Mouse (Mus musculus): ENCODE data around the gene Igsf9b. TPM values are rescaled to one million over a fixed set of nuclear protein-coding genes. Genes with fewer than 3 reads are reported as not detected.

Gene Igsf9b
- total RNA-seq, 2 experiments from 2014 or later: 3.8 to 4.9 TPM

DNA sequence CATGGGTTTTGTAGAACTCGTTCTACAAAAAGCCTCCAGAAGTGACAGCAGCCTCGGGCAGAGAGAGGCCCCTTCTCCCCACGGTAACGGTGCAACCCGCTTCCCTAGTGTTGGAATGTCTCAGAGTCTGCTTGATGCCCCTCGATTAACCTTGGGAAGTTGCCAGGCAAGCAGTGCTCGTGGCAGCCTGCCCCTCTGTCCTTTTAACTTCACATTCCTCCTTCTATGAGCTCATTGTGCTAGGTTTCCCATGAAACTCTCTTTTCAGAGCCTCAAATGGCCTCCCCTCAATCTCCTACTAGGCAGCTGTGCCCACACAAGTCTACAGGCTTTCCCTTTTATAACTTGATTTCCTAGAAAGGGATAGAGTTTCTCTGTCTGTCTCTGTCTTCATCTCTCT, 10.6 kb upstream of the Igsf9b start:
- DNase-seq: no peak
- intact Hi-C loops (cut with DNase I): loop anchor here (5.0 kb wide), 1 partner anchor 96 kb away; no protein-coding TSS in a partner anchor

DNA sequence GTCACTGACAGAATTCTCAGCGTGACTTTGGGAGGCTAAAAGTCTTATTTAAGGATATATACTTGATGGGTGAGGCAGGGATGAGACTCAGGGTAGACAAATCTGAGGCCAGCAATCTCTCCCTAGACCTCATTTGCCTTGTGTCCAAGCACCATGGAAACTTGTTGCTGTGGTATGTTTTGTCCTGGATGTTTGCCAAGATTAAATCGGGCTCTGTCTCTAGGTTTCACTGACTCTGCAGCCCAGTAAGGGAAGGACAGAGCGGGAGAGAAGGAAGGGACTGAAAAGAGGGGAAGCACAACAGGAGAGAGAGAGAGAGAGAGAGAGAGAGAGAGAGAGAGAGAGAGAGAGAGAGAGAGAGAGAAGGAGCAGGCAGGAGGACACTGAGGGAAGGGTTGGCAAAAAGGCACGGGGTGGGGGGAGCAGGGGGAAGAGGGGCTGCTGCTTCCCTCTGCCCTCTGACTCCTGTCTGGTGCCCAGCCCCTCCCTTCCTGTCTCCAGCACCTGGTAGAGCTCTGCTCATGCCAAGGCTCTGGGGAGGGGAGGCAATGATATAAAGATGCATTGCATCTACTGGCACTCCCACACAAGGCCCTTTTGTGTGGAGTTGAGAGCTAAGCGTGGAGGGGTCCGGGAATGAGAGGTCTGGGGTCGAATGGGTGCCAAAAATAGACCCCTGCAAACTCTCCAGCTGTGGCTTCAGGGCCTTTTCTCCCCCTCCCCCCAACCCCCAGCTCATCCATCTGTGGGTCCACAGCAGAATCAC, 9.3 kb upstream of the Igsf9b start:
- intact Hi-C loops (cut with DNase I): loop anchor here (5.0 kb wide), 1 partner anchor 97 kb away; no protein-coding TSS in a partner anchor
- no peak for DNase-seq

DNA sequence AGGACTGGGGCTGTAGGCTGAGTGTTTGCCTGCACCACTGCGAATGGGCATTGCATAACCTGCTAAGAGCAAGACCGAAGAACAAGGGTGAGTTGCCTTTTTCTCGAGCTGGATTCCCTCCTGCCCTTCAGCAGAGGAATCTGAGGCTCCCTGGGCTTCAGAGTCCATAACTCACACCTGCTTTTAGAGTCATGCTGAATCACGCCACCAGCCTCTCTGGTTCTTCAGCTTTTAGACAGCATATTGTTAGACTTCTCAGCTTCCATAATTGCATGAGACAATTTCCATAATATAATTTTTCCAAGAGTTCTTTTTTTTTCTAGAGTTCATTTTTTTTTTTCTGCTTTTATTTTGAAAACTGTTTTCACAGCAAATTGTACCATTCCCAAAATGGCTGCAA, 4.6 kb upstream of the Igsf9b start:
- no peak for DNase-seq
- intact Hi-C loops (cut with DNase I): no loop called here

DNA sequence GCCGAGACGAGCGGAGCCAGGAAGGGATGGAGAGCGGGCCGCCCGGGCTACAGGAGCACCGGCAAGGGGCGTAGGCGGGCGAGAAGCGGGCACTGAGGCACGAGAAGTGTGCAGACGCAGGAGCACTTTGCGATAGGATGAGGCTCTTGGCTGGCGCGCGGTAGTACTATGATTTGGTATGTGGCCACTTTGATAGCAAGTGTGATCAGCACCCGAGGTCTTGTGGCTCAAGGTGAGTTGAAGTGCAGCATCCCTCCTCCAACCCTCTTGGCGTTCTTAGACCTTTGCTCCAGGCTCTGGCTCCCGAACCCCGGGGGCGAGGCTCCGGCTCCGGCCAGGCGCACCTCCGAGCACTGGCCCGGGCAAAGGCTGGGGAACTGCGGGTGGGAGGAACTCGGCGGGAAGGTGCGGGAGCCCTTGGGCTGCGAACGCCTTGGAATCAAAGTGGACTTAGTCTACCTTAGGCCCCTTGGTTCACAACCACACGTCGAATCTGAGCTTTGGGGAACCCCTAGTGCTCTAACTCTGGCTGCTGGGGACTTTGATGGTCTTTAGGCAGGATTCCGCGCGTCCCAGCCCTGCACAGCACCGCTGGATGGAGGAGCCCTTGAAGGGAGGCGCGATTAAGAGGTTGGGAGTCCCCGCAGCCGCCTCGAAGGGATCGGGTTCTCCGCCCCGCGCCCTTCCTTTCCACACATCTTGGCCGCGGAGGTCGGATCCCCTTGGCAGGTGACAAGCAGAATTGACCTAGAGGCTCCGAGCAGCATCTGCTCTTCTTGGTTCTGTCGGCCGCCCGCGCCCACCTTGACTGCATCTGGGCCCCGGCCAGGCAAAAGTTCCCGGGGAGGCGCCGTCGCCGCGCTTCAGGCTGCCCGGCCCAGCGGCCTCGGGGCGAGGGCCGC, 533 bp downstream of the Igsf9b start:
- peak in 1 of 2 experiments; percentile 25 for DNase-seq
- intact Hi-C loops (cut with DNase I): no loop called here

DNA sequence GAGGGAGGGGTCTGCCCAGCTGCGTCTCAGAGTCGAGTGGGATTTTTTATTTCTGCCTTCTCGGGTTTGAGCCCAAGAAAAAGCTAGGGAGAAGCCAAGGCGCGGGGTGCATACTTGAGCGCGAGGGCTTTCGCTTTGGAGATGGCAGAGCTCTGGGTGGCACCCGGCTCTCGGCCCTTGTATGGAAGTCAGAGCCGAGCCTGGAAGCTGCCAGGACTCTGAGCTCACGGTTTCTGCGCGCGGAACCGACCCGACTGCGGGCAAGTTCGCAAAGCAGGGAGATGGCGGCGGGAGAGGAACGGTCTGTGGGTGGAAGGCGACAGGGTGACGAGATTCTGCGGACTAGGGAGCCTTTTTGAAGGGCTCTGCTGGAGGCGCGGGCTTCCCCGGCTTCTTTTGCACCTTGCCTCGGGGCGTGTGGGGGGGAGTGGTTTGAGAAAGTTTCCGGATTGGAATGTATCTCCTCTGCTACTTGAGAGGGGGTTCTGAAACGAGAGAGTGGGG, 1.2 kb downstream of the Igsf9b start:
- intact Hi-C loops (cut with DNase I): no loop called here
- DNase-seq: peak; percentile 19 to 24

DNA sequence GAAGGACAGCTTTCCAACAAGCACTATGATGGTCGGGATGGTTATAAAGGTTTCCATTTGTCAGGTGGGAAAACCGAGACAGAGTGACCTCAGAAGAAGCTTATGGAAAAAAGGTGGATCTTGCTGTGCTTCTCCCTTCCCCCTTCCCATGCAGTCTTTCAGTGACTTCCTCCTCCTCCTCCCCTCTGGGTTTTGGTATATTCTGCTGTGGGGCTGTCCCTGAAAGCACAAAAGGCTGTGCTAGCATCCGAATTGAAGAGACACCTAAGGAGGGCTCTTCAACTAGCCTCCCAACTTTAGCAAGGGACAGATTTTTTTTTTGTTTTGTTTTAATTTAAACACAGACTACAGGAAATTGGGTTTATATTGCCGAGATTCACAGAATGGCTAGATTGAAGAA, 1.7 kb downstream of the Igsf9b start:
- intact Hi-C loops (cut with DNase I): no loop called here
- DNase-seq: no peak

DNA sequence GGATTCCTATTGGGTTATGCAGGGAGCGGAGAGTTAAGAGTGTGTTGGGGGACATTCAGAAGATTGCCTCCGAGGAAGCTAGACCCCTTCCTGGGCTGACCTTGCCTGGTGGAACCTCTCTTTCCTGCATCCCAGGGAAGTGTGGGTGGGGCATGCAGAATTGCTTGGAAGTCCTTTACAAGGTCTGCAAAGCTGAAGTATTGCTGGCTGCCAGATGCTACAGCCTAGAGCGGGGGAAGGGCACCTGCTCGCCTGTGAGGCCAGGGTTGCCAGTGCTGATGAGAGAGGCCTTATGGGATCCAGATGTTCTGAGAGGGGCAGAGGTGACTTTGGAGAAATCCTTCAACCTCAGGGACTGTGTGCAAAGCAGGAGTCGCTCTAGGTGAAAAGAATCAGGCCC, 2.5 kb downstream of the Igsf9b start:
- intact Hi-C loops (cut with DNase I): no loop called here
- DNase-seq: no peak

DNA sequence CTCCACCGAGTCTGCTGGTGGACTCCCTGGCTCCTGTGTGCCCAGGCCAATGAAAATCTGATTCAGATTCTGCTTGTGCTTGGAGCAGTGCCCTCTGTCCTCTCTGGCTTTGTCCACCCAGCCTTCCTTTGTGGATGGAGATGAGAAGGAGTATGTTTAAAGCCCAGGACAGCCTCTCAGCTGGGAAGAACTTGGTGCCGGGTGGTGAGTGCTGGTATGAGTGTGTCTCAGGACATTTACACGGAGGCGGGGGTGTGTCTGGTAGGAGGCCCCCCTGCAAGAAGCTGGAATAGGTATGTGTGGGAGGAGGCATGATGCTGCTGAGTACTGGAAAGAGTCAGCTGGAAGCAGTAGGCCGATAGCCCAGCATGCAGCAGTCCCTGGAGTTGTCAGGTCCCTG, 3.3 kb downstream of the Igsf9b start:
- intact Hi-C loops (cut with DNase I): no loop called here
- no peak for DNase-seq

DNA sequence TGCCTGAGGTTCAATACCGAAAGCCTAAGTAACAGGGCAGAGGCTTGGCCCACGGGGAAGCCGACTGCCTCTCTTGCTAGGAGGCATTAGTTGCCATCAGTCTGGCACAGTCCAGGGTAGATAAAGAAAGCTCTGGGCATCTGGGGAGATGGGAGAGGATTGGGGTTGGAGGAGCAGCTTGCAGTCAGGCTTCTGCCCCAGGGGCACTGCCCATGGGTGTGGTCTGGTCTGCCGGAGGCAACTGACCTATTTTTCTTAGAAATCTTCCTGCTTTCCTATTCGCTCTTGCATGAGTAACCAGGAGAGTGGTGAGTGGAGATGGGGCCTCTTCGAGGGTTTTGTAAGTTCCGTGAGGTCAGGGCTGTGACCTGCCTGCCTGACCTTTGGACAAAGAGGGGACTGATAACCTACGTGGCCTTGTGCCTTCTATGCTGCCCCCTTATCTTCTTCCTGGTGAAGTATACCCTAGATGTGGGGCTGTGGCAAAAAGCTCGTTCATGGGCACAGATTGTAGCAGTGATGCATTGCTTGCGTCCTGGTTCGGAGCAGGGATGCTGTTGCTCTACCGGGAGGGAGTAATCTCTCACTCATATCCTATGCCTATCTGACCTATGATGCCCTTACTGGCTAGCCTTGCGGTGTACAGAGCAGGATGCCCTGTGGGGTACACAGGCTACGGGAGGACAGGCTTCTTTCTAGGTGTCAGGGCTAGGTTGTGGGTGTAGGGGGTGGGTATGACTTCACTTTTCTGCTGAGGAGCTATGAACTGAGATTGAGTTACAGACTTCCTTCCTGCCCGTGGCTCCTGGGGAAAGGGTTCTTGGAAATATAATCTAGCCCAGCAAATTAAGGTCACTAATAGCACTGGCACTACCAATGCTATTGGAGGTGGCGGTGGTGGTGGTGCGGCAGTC, 4.8 kb downstream of the Igsf9b start:
- DNase-seq: no peak
- intact Hi-C loops (cut with DNase I): no loop called here

DNA sequence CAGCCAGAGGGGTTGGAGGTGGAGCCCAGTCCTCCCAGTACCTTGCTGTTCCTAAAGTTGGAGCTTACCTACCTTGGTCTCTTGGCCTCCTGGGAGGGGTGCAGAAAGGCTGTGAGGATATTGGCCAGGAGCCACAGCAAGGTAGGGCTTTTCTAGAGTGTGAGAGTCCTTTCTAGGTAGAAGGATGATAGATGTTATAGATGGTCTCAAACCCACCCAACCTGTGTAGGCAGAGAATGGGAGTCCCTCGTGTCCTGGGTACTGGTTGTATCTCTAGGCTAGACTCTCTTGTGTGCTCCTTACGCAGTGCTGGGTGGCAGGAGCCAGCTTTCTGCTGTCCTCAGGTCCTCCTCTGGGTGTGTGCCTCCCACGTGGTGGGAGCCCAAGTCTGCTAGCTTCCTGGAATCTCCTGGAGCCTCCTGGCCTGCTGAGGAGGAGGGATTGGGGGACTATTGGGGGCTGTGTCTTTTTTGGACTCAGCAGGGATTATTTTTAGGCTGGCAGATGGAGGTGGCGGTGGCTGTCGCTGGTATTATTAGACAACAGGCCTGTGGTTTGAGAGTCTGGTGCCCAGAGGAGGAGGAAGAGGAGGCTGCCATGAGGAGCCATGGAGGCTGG, 5.6 kb downstream of the Igsf9b start:
- intact Hi-C loops (cut with DNase I): no loop called here
- no peak for DNase-seq

DNA sequence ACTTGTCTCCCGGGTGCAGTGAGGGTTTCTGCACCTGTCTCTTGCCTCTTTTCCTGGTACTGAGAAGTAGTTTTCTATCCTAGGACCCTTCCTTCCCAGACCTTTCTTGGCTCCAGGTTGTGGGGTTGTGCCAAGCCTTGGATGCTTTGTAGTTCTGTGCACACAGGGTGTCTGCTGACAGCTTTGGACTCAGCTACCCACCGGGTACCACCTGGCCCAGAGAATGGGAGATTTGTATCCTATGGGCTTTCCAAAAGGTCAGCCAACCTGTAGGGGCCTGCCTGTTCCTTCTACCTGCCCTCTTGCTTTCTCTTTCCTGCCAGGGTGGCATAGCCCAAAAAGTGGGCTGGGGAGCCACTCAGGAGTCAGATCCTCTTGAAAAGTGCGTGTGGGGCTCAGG, 6.5 kb downstream of the Igsf9b start:
- intact Hi-C loops (cut with DNase I): no loop called here
- no peak for DNase-seq

DNA sequence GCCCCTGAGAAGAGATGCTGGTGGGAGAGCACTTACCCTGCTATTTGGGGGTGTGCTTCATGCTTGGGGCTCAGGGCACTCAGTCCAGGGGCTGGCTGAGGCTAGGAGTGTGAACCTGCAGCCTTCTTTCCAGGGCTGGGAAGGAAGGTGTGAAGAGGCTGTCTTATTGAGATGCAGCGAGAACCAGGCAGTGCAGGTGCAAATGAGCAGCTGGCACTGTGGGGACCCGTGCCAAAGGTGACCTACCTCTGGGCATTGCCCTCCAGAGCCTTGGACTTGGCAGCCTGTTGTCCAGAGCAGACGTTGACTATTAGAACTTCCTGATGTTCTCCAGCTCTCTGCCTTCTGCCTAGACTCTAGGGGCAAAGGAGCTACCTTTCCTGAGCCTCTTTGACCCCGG, 7.6 kb downstream of the Igsf9b start:
- intact Hi-C loops (cut with DNase I): no loop called here
- DNase-seq: no peak

DNA sequence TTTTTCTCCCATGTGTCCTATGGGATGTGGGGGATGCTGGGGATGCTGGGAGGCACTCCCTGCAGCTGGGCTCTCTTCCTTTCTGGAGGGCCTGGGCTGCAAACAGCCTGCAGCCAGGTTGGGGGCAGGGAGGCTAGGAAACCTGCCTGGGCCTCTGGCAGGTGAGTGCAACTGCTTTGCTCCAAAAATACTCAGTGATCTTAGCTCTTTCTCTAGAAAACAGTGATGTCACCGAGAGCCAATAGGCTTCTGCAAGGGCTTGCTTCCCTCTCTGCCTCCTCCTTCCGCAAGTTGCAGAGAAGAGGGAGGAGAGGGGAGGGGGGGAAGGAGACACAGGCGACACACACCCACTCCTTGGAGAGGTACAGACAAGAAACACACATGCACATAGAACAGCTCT, 8.3 kb downstream of the Igsf9b start:
- intact Hi-C loops (cut with DNase I): no loop called here
- no peak for DNase-seq

DNA sequence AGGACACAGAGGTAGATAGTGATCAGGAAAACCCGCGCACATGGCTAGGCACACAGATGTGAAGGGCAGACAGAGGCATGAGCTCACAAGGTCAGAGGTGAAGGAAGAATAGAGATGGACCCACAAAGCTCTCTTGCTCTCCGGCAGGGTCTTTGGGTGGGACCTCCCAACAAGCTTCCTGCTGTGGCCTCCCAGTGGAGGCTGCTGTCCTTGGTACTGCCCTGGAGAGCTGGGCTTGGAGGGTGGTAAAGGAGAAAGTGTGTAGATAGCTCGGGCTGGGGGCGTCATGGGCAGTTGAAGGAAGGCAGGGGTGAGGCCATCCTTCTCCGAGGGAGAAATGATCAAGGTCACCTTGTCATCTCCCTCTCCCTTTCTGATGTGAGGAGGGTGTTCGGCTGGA, 9.0 kb downstream of the Igsf9b start:
- DNase-seq: no peak

DNA sequence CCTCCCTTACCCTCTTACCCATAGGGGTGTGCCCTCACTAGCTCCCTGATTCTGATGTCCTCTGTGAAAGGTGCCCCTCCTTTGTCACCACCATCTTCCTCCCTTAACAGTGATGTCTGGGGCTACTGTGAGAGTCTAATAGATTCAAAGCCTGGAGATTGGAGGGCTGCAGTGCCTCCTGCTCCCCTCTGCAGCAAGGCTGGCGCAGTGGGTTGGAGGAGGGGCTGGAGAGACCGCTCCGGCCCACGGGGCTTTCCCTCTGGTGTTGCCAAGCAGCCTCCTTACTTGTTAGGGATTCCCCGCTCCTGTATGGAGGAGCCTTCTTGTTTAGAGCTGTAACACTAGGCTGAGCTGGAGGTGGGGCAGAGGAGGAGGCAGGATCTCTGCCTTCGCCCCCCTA, 9.6 kb downstream of the Igsf9b start:
- intact Hi-C loops (cut with DNase I): no loop called here
- no peak for DNase-seq

More for the DNA sequence above, 9.0 kb downstream of the Igsf9b start:
- intact Hi-C loops (cut with DNase I): no loop called here

DNA sequence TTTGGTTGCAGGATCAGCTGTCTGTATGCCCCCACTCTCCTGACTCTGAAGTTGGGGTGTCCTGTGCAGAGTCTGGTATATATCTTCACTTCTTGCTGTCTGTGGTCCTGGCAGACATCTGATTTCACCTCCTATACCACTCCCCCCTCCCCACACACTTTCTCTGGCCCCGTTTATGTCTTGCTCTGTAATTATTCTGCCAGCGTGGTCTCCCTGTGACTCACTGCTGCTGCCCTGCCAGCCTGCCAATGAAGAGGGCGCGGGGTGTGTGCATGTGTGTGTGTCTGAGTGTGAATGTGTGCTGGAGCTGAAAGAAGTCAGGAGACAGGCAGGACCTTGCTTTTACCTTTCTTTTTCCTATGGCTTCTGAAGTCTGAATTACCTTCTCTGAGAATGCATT, 11.0 kb downstream of the Igsf9b start:
- intact Hi-C loops (cut with DNase I): no loop called here

DNA sequence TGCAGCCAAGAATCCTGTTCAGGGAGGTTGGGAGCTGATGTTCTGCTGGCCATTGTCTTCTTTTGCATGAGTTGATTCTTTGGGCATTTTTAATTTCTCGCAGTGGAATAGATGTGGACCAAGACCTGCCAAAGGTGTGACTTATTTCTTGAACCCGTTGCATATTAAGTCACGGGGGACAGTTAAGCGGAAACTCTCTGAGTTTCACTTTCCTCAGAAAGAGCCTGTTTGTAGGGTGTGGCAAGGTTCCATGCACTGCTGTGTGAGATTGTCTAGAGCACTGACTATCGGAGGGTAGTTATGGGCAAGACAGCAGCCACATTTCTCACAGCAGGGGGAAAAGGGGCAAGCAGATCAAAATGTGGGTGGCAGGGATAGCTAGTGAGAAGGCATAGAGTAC, 14.4 kb downstream of the Igsf9b start:
- intact Hi-C loops (cut with DNase I): no loop called here
- no peak for DNase-seq

More for the DNA sequence above, 11.0 kb downstream of the Igsf9b start:
- no peak for DNase-seq

DNA sequence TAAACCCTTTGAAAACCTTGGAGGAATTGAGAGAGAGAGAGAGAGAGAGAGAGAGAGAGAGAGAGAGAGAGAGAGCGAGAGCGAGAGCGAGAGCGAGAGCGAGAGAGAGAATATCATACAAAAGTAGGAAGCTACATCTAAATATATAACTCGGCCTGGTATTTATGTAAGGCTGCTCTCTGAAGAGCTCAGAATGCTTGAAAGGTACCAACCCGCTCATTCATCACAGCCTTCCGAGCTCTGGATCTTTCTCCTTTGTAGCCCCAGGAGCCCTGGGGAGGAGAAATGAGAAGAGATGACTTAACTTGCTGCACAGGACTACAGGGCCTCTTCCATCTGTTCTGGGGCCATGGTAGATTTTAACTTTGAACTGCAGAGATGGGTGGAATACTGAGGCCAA, 22.3 kb downstream of the Igsf9b start:
- intact Hi-C loops (cut with DNase I): no loop called here
- DNase-seq: no peak

DNA sequence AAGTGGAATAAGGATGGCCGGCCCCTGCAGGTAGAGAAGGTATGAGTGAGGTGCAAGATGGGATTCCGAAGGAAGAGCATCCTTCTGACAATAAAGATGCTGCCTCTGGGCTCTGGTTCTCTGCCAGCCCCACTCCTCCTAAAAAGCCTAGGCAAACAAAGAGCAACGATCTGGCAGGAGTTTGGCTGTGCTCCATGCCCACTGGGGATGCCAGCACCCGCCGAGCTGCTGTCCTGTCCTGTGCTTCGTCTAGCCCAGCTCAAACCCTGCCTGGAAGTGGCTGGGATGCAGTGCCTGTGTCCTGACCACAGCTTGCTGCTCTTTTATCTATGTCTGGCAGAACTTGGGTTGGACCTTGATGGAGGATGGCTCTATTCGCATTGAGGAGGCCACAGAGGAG, 23.3 kb downstream of the Igsf9b start:
- intact Hi-C loops (cut with DNase I): no loop called here

DNA sequence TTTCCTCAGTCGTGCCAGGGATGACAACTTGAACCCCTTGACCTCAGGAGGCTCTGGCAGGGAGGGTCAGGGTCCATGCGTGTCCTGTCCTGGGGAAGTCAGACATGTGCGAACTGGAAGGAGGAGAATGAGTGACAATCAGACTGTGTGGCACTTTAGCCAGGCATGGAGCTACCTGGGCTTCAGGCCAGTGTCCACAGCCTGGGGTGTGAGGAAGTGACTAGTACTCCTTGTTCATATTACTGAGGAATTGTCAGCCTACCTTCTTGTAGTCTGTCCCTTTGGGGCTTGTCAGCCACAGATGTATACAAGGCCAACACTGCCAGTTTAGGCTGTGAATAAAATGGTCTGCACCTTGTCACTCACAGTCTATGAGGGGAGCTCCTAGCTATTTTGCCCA, 24.4 kb downstream of the Igsf9b start:
- DNase-seq: no peak
- intact Hi-C loops (cut with DNase I): no loop called here

More for the DNA sequence above, 23.3 kb downstream of the Igsf9b start:
- DNase-seq: no peak

Measured in heart, postnatal 36 days (tissue).